Mouse (Mus musculus): ENCODE data around the gene Pigh. TPM values are rescaled to one million over a fixed set of nuclear protein-coding genes. Genes with fewer than 3 reads are reported as not detected.

The Pigh gene
- total RNA-seq, 1 experiment from 2014 or later: 17.8 TPM

DNA sequence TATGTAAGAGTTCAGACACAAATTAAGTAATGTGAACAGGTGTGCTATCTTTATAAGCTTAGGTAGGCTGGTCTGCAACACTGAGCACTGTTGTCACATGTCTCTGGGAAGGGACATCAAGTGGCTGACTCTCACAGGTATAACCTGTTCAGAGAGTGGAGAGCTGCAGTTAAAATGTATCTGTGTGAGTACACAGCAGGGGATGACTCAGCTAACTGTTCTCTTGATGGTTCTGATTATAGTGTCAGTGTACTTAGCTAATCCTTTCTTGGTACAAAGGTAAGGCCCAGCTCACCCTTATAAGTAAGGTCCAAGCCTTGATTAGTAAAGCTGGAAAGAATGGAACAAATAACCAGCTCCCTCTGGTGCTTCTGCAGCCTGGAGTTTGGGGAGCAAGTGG is 48.0 kb downstream of the Pigh start:
- ATAC-seq (replicated peaks in 1 of 2; ENCODE audit: insufficient read depth in 1 of 2, low FRiP score in 2 of 2, low TSS enrichment in 1 of 2, low read depth in 1 of 2, poor library complexity in 2 of 2, severe bottlenecking in 2 of 2): no peak

DNA sequence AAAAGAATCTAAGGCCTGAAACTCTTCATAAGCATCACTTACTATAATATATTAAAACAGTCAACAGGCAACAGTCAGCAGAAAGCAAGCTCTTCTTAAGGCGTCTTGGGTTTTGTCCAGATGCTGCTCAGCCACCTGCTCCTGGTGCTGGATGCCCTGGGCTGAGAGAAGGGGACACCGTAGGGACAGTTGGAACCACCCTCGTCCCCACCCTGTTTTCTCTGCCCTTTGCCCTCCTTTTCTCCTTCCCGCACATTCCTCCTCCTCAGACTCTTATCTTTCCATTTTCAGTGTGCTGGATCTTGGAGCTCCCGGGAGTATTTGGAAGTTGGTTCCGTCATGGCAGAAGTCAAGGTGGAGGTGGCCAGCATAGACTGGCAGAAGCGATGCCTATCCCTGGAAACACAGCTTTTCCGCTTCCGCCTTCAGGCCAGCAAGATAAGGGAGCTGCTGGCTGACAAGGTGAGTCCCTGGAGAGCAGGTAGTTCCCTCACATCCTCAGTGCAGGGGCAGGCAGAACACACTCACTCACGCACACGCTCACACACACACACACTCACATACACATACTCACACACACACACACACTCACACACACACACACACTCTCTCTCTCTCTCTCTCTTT is 49.1 kb downstream of the Pigh start:
- no peak for ATAC-seq (replicated peaks in 1 of 2; ENCODE audit: insufficient read depth in 1 of 2, low FRiP score in 2 of 2, low TSS enrichment in 1 of 2, low read depth in 1 of 2, poor library complexity in 2 of 2, severe bottlenecking in 2 of 2)

DNA sequence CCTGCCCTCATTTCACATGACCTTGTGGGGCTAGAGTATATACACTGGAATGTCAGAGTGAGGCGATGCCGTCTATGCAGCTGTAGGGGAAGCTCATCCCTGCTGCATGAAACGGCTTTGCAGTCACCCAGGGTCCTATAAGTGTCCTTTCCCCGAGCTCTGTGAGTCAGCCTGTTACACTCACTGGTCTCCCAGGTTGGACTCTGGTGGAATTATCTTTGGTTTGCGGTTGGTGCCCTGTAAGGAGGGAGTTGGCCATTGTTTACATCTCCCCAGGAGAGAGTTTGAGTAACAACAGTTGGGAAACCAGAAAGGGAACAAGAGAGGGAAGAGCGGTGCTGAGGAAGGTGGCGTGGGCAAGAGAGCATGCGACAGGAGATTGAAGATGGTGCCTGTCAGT is 49.7 kb downstream of the Pigh start:
- ATAC-seq (replicated peaks in 1 of 2; ENCODE audit: insufficient read depth in 1 of 2, low FRiP score in 2 of 2, low TSS enrichment in 1 of 2, low read depth in 1 of 2, poor library complexity in 2 of 2, severe bottlenecking in 2 of 2): no peak

DNA sequence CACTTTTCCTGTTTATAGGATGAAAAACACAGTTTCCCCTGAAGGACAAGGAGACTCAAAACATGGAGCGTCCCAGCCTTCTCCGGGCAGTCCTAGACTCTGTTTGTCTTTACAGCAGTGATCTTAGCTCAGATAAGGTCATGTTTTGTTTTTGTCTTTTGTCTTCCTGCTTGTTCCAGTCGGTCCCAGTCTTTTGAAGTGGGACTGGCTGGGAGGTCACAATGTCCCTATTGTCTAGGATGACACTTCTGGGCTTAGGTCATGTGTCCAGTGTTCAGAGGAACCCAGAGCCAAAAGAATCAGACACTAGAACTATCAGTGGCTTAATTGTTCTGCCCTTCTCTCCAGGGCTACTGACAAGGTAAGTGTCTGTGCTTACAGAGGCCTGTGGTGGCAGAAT is 54.1 kb downstream of the Pigh start:
- no peak for ATAC-seq (replicated peaks in 1 of 2; ENCODE audit: insufficient read depth in 1 of 2, low FRiP score in 2 of 2, low TSS enrichment in 1 of 2, low read depth in 1 of 2, poor library complexity in 2 of 2, severe bottlenecking in 2 of 2)

DNA sequence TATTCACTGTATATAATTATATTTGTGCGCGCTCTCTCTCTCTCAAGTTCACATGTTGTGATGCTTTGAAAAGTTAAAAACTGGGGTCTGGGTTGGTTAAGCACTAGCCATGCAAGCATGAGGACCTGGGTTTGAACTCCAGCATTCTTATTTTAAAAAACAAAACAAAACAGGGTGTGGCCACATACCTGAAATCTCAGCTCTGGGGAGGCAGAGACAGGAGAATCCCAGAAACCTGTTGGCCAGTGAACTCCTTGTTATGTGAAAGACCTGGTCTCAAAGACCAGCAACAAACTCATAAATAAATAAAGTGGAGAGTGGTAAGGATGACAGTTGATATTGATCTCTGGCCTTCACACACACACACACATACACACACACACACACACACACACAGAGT is 55.1 kb downstream of the Pigh start:
- ATAC-seq (replicated peaks in 1 of 2; ENCODE audit: insufficient read depth in 1 of 2, low FRiP score in 2 of 2, low TSS enrichment in 1 of 2, low read depth in 1 of 2, poor library complexity in 2 of 2, severe bottlenecking in 2 of 2): no peak

Other genes with a start within 250 kb of the Pigh start
- 33.5 and 61.6 TPM in 2 replicates for gene Atp6v1d, start 228.0 kb downstream of the Pigh start, total RNA-seq (2017)
- 80.7 and 101 TPM in 2 replicates for gene Eif2s1, start 227.8 kb downstream of the Pigh start, total RNA-seq (2017)
- gene Plek2, start 182.7 kb downstream of the Pigh start, total RNA-seq (2017): 0.19 TPM in 1 of 2 replicates, not detected in the other
- gene Tmem229b, start 82.0 kb downstream of the Pigh start, total RNA-seq (2017): 21.8 and 27.7 TPM in 2 replicates
- gene Plekhh1, start 60.5 kb downstream of the Pigh start, total RNA-seq (2017): 0.13 and 0.60 TPM in 2 replicates
- 0.99 and 1.6 TPM in 2 replicates for gene Arg2, start 41.1 kb upstream of the Pigh start, total RNA-seq (2017)
- gene Vti1b, start 83.0 kb upstream of the Pigh start, total RNA-seq (2017): 160 and 180 TPM in 2 replicates
- gene Rdh11, start 102.6 kb upstream of the Pigh start, total RNA-seq (2017): 26.4 and 33.0 TPM in 2 replicates
- gene Rdh12, start 119.3 kb upstream of the Pigh start, total RNA-seq (2017): 15.8 and 17.6 TPM in 2 replicates
- gene Zfyve26, start 206.7 kb upstream of the Pigh start, total RNA-seq (2017): 15.5 and 21.1 TPM in 2 replicates
- gene Rad51b, start 207.6 kb upstream of the Pigh start, total RNA-seq (2017): 12.7 and 13.3 TPM in 2 replicates